Mouse (Mus musculus) thymus, postnatal 4 days (tissue): ENCODE data around the gene Psmb7.

Source experiments
- DNase-seq: peaks from one replicate; pipeline ENCODE4 v3.0.0; 2021

Psmb7 gene

GRCm38 (mm10) chr2:38586733-38587132 is 57.2 kb downstream of the Psmb7 start:
- DNase-seq, result no peak

- no peak for DNase-seq
These were observed 58.5 kb downstream of the Psmb7 start for GRCm38 (mm10) chr2:38585379-38585736.

DNA sequence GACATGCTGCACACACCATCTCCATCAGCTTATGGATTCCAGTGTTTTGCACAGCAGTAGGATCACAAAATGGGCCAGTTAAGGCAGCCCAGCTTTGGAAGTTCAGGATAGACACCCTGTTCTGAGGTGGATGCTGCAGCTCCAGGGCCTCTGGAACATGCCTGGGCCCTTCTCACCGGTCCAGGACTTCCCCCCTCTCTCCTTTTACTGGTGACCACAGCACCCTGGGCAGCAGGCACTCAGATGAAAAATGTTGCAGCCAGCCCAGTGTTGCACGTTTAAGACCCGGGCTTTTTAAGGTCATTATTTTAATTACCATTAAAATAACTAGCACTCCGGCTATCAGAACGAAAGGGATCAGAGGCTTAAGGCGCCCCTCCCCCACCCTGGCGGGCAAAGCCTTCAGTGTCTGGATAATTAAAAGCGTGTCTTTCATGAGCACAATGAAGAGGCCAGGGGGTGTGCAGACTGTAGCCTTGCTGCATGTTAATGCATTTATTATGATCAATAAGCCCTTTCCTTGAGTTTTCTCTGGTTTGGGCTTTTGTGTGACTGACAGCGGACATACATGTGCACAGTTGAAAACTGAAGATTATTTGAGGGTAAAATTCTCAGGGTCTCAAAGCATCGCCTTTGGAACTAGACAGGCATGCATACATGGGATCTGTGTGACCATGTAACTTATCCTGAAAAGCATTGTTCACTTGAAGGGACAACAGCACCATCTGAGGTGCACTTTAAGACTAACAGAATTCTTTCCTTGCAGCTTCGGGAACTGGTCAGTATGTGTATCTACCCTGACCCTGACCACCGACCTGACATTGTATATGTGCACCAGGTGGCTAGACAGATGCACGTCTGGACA is 59.1 kb downstream of the Psmb7 start:
- no peak for DNase-seq

DNA sequence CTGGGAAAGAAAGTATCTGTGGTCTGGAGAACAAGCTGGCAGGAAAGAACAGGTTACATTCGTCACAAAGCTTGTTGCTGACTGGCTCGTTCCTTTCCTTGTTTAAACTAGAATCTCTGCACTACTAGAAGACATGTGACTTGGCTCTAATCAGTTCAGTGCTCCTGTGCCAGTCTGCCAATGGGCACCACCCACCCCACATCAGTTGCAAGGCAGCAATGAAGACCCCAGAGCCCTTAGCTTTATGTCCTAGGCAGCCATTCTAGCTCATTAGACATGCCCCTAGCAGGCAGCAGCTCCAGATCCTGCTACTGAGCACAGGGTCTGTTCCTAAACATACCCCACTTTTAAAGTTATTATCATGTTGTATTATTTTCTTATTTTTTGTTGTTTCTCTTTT is 59.9 kb downstream of the Psmb7 start:
- no peak for DNase-seq

DNA sequence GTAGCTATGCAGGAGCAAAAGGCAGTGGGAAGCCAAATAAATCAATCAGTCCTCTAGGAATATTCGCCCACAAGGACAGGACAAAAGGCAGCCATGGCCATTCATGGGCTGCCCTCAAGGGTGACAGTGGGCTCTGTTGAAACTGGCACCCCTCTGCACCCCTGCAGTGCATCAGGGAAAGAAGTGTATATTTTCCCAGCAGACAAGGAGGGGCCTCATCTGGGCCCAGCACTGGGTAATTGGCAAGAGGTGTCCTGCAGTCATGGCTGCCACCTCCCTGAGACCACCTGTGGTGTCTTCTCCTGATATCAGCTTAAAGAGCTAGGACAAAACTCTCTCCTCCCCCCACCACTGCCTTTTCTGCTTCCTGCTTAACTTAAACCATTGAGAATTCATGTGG is 64.4 kb downstream of the Psmb7 start:
- DNase-seq, result no peak

DNA sequence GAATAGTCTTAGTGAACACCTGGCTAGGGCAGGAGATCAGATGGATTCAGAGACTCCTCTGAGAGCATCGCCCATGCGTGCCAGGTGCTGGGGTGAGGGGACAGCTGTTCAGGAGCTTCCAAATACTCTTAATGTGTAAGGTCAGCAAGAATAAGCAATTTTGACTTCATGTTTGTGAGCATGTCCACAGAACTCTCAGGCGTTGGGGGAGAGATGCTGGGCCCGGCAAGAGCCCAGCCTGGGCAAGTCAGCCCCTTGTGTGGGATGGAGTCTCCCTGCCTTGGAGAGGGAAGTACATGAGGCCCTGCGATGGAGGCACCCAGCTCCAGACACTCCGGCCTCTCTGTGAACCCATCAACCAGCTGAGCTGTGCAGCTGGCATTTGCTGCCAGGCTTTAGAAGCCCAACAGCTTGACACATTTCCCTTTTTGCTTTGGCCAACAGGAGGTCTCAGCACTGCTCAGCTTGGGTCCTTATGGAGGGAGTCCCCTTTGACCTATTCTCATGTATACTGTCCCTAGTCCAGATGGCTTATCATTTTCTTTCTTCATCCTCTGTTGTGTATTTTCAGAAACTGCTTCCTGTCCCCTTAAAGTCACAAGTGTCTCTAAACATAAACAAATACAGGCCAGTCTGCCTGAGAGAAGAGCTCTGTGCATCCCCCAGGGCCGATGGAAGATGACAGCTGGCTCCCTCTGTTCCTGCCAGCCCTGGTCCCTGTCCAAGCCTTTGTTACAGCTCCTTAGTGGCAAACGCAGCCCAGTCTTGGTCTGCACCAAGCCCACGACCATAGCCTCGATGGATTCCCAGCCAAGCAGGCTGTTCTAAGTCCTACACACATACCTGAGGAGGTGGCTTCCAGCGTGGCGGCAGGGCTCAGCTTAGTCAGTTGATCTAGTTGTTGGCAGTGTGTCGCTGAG is 65.0 kb downstream of the Psmb7 start:
- DNase-seq, result no peak

GRCm38 (mm10) chr2:38574697-38575096 is 69.2 kb downstream of the Psmb7 start:
- DNase-seq, result no peak

DNA sequence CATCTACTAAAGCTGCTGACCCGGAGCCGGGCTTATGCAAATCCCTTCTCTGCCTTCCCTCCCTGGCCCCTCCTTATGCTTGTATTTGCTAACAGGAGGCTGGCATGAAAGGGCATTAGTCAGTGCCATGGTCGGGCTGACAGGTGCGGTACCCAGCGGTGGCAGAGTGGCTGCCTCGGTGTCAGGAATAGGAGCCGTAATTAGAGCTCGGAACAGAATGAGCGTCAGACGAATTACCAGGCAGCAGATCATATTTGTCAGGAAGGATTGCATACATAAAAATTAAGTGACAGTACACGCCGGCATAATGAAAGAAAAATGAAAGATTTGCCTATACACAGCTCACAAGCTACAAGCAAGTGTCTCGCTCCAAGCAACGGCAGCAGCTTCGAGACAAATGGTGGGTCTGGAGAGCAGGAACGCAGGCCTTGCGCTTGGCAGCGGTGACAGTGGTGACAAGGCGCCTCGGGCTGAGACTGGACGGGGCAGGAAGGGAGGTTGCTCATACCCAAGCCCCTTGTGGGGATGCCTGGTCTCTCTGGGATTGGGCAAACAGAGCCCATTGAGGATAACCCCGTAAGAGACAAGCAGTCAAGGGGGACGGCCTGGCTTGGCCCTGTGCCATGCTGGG is 71.8 kb downstream of the Psmb7 start:
- no peak for DNase-seq

DNA sequence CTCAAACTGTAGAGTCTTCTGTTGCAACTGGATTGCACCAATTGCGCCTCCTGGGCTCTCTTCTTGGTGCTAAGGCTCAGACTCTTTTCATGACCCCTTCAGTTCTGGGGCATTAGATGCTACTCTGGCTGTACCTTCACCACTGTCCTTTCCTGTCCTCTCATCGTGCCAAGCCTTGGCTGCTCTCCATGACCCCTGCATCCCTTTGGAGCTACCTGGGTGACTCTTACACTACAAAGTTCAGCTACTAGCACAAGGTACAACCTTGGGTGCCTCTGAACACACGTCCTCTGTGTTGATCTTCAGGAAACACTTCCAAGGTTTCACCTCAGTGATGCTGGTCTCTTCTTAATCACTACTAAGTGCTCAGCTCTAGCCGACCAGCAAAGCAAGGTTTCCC is 81.3 kb downstream of the Psmb7 start:
- DNase-seq, result no peak

- DNase-seq, result no peak
These were observed 83.3 kb downstream of the Psmb7 start for GRCm38 (mm10) chr2:38560296-38561227.

- DNase-seq, result no peak
These were observed 87.2 kb downstream of the Psmb7 start for GRCm38 (mm10) chr2:38556721-38557120.

DNA sequence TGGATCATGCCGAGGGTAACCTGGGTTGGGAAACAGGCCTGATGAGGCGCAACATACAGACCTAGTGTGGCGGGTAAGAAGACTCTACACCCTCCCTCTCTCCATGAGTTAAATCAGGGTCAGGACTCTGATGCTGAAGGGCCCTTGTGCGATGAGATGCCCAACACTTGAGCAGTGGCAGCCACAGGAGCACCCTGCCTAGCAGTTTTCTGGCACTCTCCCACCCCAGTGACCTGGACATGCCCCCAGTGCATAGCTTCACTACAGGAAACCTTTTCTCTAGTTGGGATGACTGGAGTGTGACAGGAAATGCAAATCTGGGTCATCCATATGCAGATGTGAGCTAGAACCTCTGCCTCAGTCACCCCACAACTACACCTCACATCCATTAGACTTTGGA is 88.2 kb downstream of the Psmb7 start:
- DNase-seq, result no peak

DNA sequence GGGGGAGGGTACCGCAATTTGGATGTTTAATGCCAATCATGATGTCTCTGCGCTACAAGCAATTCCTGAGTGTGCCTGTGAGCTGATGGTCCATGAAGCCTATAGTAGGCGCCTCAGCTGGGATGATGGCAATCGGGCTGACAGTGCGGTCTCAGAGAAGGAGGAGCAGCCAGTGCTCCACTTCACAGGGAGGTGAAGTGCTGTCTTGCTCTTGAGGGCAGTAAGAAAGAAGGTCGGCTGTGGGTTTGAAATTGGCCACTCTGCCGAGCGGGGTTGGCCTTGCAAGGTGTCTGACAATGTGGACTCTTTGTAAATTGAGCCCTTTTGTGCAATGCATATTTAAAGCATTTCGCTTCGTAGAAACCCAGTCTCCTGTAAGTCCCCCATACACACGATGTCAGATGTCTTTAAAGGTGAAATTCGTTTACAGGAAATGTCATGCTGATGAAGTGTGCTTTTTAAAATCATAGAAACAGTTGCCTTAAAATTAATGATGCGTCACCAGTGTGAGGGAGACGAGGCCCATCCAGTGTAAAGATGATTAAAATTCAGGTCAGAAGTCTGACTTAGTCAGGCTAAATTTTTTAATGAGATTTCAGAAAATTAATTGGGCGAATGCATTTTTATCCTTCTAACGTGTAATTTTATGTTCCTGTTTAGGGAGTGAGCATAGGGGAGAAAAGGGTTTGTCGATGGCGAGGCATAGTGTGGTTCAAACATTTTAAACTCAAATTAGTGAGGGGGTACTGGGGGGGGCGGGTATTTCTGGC is 89.5 kb downstream of the Psmb7 start:
- DNase-seq, result no peak

DNA sequence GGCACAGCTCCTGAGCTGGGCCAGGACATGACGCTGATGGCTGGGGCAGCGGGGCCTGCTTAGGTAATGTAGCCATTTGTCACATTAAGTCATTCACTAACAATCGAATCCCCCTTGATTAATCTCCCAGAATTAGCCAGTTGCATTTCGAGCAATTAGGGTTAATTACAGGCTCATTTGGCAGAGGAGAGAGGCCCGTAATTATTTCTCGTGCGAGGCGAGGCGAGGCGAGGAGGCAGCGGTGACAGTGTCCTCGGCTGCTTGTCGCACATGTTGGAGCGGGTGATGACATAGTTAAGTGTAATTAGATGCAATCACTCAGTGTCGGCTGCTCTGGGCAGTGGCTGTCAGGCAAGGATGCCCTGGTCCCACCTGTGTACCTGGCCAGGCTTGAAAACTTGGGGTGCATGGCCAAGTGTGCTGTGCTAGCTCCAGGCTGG is 91.9 kb downstream of the Psmb7 start:
- no peak for DNase-seq

GRCm38 (mm10) chr2:38547793-38548517 is 95.9 kb downstream of the Psmb7 start:
- no peak for DNase-seq

- DNase-seq, result no peak
These were observed 97.1 kb downstream of the Psmb7 start for GRCm38 (mm10) chr2:38546748-38547147.

- DNase-seq, result no peak
These were observed 97.7 kb downstream of the Psmb7 start for GRCm38 (mm10) chr2:38546222-38546621.

GRCm38 (mm10) chr2:38545706-38546105 is 98.2 kb downstream of the Psmb7 start:
- no peak for DNase-seq

GRCm38 (mm10) chr2:38544982-38545381 is 98.9 kb downstream of the Psmb7 start:
- DNase-seq, result no peak

DNA sequence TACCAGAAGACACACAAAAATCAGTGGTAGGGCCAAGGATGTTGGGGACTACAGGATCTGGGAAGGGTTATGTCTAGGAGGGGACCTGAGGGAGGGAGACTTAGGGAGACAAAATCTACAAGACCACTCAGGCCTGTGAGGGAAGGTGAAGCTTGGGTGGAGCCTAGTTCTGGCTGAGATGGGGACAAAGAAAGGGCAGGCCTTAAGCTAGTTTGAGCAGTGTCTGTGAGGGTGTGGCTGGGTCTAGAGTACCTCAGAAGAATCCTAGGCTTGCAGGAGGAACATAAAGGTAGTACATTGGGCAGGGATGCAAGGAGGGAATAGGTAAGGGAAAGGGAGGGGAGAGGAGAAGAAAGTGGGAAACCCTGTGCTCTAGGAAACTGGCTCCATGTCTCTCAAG is 99.5 kb downstream of the Psmb7 start:
- no peak for DNase-seq

GRCm38 (mm10) chr2:38543158-38543557 is 100.7 kb downstream of the Psmb7 start:
- DNase-seq, result no peak
